Mouse (Mus musculus) thymus, adult 2 months (tissue): ENCODE measurements around the gene Dguok. TPM values are rescaled to one million over a fixed set of nuclear protein-coding genes. Genes with fewer than 3 reads are reported as not detected.

Source experiments
- DNase-seq: peaks from one replicate; pipeline ENCODE4 v3.0.0; 2021
- H3K27ac ChIP-seq: fragments of 200-500 bp; 2 replicates; pipeline ENCODE4 v1.5.1; 2012; ENCODE audit warnings: low read length, control low read depth; ENCODE audit not compliant: control insufficient read depth, insufficient read depth
- H3K27me3 ChIP-seq: fragments of 200-500 bp; 2 replicates; pipeline ENCODE4 v1.6.1; 2012; ENCODE audit warnings: mild to moderate bottlenecking, low read length, moderate library complexity, mixed read lengths; ENCODE audit not compliant: control insufficient read depth, insufficient read depth
- H3K36me3 ChIP-seq: fragments of 200-500 bp; 2 replicates; pipeline ENCODE4 v1.6.1; 2012; ENCODE audit warnings: mild to moderate bottlenecking, low read length, moderate library complexity; ENCODE audit not compliant: control insufficient read depth, insufficient read depth
- H3K4me1 ChIP-seq: fragments of 200-500 bp; replicated peaks from 2 replicates; pipeline ENCODE4 v1.6.1; 2012; ENCODE audit warnings: low read length; ENCODE audit not compliant: control insufficient read depth, insufficient read depth
- H3K4me3 ChIP-seq: fragments of 200-500 bp; 2 replicates; pipeline ENCODE4 v1.5.1; 2012; ENCODE audit warnings: mild to moderate bottlenecking, low read length, control low read depth, moderate library complexity; ENCODE audit not compliant: control insufficient read depth, insufficient read depth
- CTCF ChIP-seq: fragments of 200-500 bp; IDR thresholded peaks from 2 replicates; pipeline ENCODE4 v1.5.1; 2012; ENCODE audit warnings: mild to moderate bottlenecking, control low read depth, low read length, moderate library complexity, borderline replicate concordance; ENCODE audit not compliant: control insufficient read depth, poor library complexity, insufficient read depth; ENCODE audit errors: extremely low read depth
- POLR2A ChIP-seq: fragments of 200-500 bp; IDR thresholded peaks from 2 replicates; pipeline ENCODE4 v1.6.1; 2012; ENCODE audit warnings: mild to moderate bottlenecking, low read length, control low read depth, moderate library complexity; ENCODE audit not compliant: control insufficient read depth, poor library complexity, insufficient read depth; ENCODE audit errors: extremely low read depth
- WGBS: fragments of 180-500 bp; shearing (Covaris S2); methylation state at CpG from one replicate; pipeline ENCODE4 v1.1.7; 2018; 5-methylcytosine and 5-hydroxymethylcytosine counted together
- polyA plus RNA-seq: library from polyadenylated mRNA; depleted of rRNA; stranded (reverse); fragments of >200 nt; gene quantifications from 2 replicates; pipeline ENCODE4 v1.2.3, GENCODE M21; 2012; rRNA removed

Dguok gene
- polyA plus RNA-seq, 1 experiment: 65.4 TPM

GRCm38 (mm10) chr6:83437802-83438201 is 69.0 kb downstream of the Dguok start:
- TF ChIP-seq POLR2A: no peak
- TF ChIP-seq CTCF: no peak
- WGBS: 29% methylated on average over 3 of the region's 3 CpGs
- no peak for DNase-seq
- H3K4me3 ChIP-seq: no peak overlapping the region
- H3K4me1 ChIP-seq: peaks cover 46% of the 10 kb centered on the region
- H3K36me3 ChIP-seq: no peaks in the 10 kb centered on the region
- no peaks in the 10 kb centered on the region for H3K27me3 ChIP-seq
- H3K27ac ChIP-seq: no peak overlapping the region

DNA sequence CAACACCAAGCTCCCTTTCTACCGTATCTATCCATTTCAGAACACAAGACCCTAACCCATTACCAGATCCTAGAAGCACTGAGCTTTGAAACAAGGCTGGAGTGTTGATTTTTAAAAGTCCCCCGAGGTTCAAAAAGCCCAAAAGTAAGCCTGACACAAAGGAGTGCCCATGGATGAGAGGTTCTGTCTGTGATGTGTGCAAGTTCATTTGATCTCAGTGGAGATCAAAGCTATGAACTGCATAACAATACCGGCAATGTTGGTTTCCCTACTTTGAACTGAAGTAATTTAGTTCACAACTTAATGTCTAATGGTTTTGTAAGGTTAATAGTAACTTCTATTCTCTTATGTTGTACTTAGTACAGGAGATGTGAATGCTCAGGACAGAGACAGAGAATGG is 69.5 kb downstream of the Dguok start:
- DNase-seq: no peak
- Histone ChIP-seq H3K4me1 (peaks cover 46% of the 10 kb centered on the region), H3K4me3 (no peak overlapping the region), H3K27me3 (no peaks in the 10 kb centered on the region), H3K27ac (no peak overlapping the region), H3K36me3 (no peaks in the 10 kb centered on the region)
- TF ChIP-seq POLR2A (no peak), CTCF (no peak)
- 30% methylated on average over 3 of the region's 3 CpGs for WGBS

DNA sequence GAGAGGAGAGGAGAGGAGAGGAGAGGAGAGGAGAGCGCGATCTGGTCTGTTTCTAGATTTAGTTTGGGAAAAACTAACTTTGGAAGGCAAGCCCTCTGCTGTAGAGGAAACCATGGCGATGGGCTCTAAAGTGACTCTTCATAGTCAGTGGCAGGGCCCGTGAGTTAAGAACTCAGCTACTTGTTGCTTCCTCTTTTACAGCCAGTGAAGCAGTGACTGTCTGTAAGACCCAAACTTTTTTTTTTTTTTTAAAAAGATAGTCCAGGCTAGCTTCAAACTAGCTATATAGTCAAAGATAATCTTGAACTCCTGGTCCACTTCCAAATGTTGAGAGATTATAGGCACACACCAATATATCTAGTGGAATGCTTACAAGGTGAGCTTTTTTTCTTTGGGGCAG is 70.2 kb downstream of the Dguok start:
- Histone ChIP-seq H3K27me3 (no peaks in the 10 kb centered on the region), H3K4me3 (no peak overlapping the region), H3K36me3 (no peaks in the 10 kb centered on the region), H3K27ac (no peak overlapping the region), H3K4me1 (peaks cover 39% of the 10 kb centered on the region)
- TF ChIP-seq POLR2A (no peak), CTCF (no peak)
- DNase-seq: no peak
- WGBS: 66% methylated on average over 4 of the region's 4 CpGs

DNA sequence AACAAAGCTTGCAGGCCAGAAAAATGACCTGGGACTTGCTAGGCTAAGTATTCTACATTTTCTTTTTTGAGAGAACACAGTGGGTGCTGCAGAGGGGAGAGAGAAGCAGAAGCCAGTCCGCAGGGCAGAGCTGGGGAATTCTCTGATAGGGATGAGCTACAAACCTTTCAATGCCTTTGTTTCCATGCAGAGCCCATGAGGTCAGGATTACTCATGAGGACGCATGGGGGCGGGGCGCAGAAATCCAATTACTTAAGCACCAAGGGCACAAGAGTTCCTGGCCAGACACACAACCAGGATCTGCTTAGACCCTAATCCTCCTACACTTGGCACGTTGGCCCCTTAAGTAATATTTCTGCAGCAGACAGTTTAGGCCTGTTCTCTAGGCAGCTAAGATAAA is 71.6 kb downstream of the Dguok start:
- Histone ChIP-seq H3K36me3 (no peaks in the 10 kb centered on the region), H3K27me3 (no peaks in the 10 kb centered on the region), H3K4me3 (no peak overlapping the region), H3K27ac (no peak overlapping the region), H3K4me1 (peaks cover 29% of the 10 kb centered on the region)
- TF ChIP-seq POLR2A (no peak), CTCF (no peak)
- DNase-seq: no peak
- WGBS: 100% methylated on average over 5 of the region's 5 CpGs

DNA sequence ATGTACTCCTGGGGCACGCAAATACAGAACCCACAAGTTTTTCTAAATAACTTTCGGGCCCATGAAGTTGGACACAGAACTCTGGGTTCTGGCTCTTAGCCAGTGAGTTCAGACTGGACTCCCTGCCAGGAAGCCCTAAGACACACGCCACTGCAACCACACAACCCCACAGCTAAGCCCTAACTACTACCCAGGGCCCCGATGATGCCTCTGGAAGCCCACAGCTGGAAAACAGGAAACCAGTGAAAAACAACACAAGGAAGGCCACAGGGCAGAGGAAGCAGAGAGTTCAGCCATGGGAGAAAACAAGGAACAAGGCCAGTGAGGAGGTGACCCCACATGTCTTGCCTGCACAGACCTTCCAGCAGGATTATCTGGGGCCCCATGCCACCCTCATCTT is 73.2 kb downstream of the Dguok start:
- Histone ChIP-seq H3K4me3 (no peak overlapping the region), H3K27me3 (no peaks in the 10 kb centered on the region), H3K36me3 (no peaks in the 10 kb centered on the region), H3K27ac (no peak overlapping the region), H3K4me1 (peaks cover 18% of the 10 kb centered on the region)
- TF ChIP-seq CTCF (no peak), POLR2A (no peak)
- WGBS: 82% methylated on average over 4 of the region's 4 CpGs
- DNase-seq: no peak

DNA sequence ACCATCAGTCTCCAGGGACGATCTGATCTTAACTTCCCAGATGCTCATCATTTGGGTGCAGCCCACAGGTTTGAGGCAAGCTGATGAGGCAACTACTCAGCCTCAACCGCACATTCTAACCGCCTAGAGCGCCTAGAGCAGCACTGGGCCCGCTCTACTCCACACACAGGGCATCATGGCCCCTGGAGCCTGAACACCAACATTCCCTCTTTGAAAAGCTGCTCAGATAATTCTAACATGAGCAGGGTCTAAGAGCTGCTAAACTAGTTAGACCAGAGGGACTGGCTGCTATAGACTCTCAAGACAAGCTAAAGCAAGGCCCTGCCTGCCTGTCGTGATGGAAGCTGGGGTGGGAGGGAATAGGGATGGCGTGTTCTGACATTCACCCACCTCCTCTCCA is 73.8 kb downstream of the Dguok start:
- Histone ChIP-seq H3K36me3 (no peaks in the 10 kb centered on the region), H3K27me3 (no peaks in the 10 kb centered on the region), H3K27ac (no peak overlapping the region), H3K4me3 (no peak overlapping the region), H3K4me1 (peaks cover 20% of the 10 kb centered on the region)
- TF ChIP-seq CTCF (no peak), POLR2A (no peak)
- 90% methylated on average over 7 of the region's 7 CpGs for WGBS
- DNase-seq: no peak

Other genes with a start within 250 kb of the Dguok start
- gene Mthfd2, start 181.1 kb downstream of the Dguok start, polyA plus RNA-seq: 15.9 and 16.3 TPM in 2 replicates
- 45.5 and 49.1 TPM in 2 replicates for gene Mob1a, start 181.0 kb downstream of the Dguok start, polyA plus RNA-seq
- gene Bola3, start 157.8 kb downstream of the Dguok start, polyA plus RNA-seq: 10.6 and 13.6 TPM in 2 replicates
- 32.6 and 43.3 TPM in 2 replicates for gene Tet3, start 47.9 kb downstream of the Dguok start, polyA plus RNA-seq
- gene Actg2, start 29.3 kb upstream of the Dguok start, polyA plus RNA-seq: 2.3 and 3.5 TPM in 2 replicates
- 16.4 and 19.2 TPM in 2 replicates for gene Stambp, start 65.8 kb upstream of the Dguok start, polyA plus RNA-seq
- 0.47 and 0.51 TPM in 2 replicates for gene Clec4f, start 149.2 kb upstream of the Dguok start, polyA plus RNA-seq
- gene Cd207, start 170.9 kb upstream of the Dguok start, polyA plus RNA-seq: 3.8 and 6.0 TPM in 2 replicates
- gene Vax2, start 204.3 kb upstream of the Dguok start, polyA plus RNA-seq: 0.08 and 0.23 TPM in 2 replicates
- 0.35 and 0.36 TPM in 2 replicates for gene Atp6v1b1, start 236.0 kb upstream of the Dguok start, polyA plus RNA-seq